Mouse (Mus musculus) 3T3-L1 (cell line): ENCODE results near the gene Kif17.
A peak's percentile ranks its signal among the peaks of the same experiment; 100 is the strongest.

Experiments
- DNase-seq: peaks from one replicate; pipeline ENCODE4 v3.0.0-alpha.2; 2015; ENCODE audit warnings: low read depth, low spot score

Kif17 gene

GRCm38 (mm10) chr4:138250088-138250960 lies at the start of gene Kif17, which contains the start of gene Sh2d5:
TSS of gene Kif17 (plus strand) at chr4:138250435.
TSS of gene Sh2d5 (plus strand) at chr4:138250403.
- DNase-seq = no peak

- no peak for DNase-seq
Measured at GRCm38 (mm10) chr4:138200769-138201168, 49.5 kb upstream of the Kif17 start.

GRCm38 (mm10) chr4:138201696-138202095 lies 48.5 kb upstream of the Kif17 start:
- no peak for DNase-seq

GRCm38 (mm10) chr4:138210116-138210515 lies 40.1 kb upstream of the Kif17 start:
- no peak for DNase-seq

- peak; percentile 90 for DNase-seq
Measured at GRCm38 (mm10) chr4:138213861-138214260, 36.4 kb upstream of the Kif17 start.

GRCm38 (mm10) chr4:138215671-138216199 lies 34.5 kb upstream of the Kif17 start:
- DNase-seq = peak; percentile 6

- peak; percentile 70 for DNase-seq
Measured at GRCm38 (mm10) chr4:138216200-138216890, 33.9 kb upstream of the Kif17 start, which contains the start of gene Hp1bp3. TSS of gene Hp1bp3 (plus strand) at chr4:138216296.

- peak; percentile 94 for DNase-seq
Measured at GRCm38 (mm10) chr4:138216891-138217392, 33.3 kb upstream of the Kif17 start.

- peak; percentile 28 for DNase-seq
Measured at GRCm38 (mm10) chr4:138217441-138217840, 32.8 kb upstream of the Kif17 start.

- DNase-seq = peak; percentile 13
Measured at GRCm38 (mm10) chr4:138217951-138218685, 32.1 kb upstream of the Kif17 start.

GRCm38 (mm10) chr4:138219331-138219730 lies 30.9 kb upstream of the Kif17 start:
- no peak for DNase-seq

GRCm38 (mm10) chr4:138220761-138221160 lies 29.5 kb upstream of the Kif17 start:
- DNase-seq = no peak

- no peak for DNase-seq
Measured at GRCm38 (mm10) chr4:138221406-138221805, 28.8 kb upstream of the Kif17 start.

- DNase-seq = no peak
Measured at GRCm38 (mm10) chr4:138222396-138222795, 27.8 kb upstream of the Kif17 start.

- DNase-seq = no peak
Measured at GRCm38 (mm10) chr4:138223623-138224022, 26.6 kb upstream of the Kif17 start.

- DNase-seq = peak; percentile 6
Measured at GRCm38 (mm10) chr4:138246756-138247665, 3.2 kb upstream of the Kif17 start.

GRCm38 (mm10) chr4:138251819-138252218 lies 1.6 kb downstream of the Kif17 start:
- DNase-seq = no peak

- DNase-seq = no peak
Measured at GRCm38 (mm10) chr4:138252231-138252630, 2.0 kb downstream of the Kif17 start.

- no peak for DNase-seq
Measured at GRCm38 (mm10) chr4:138257116-138257687, 7.0 kb downstream of the Kif17 start.

- DNase-seq = no peak
Measured at GRCm38 (mm10) chr4:138258663-138259062, 8.4 kb downstream of the Kif17 start.
